Mouse (Mus musculus) CH12.LX (cell line): ENCODE results near the gene Ank2. TPM values are rescaled to one million over a fixed set of nuclear protein-coding genes. Genes with fewer than 3 reads are reported as not detected.

Experiments
- DNase-seq: peaks from one replicate; pipeline ENCODE4 v3.0.0-alpha.2; 2013; ENCODE audit errors: extremely low read depth
- H3K27ac ChIP-seq: 2 replicates; pipeline ENCODE4 v1.5.1; 2012; ENCODE audit warnings: low read depth, mild to moderate bottlenecking, control low read depth, moderate library complexity; ENCODE audit not compliant: insufficient read depth
- H3K27me3 ChIP-seq: replicated peaks from 2 replicates; pipeline ENCODE3; 2012; ENCODE audit warnings: inconsistent platforms
- H3K36me3 ChIP-seq, 2 experiments: replicated peaks in 1 of 2; 2 replicates each; pipeline versions ENCODE3 to v1.6.1; 2012; ENCODE audit warnings: inconsistent platforms in 1 of 2, low read length in 1 of 2, mild to moderate bottlenecking in 1 of 2, mixed read lengths in 1 of 2, moderate library complexity in 1 of 2; ENCODE audit not compliant: control insufficient read depth in 1 of 2, insufficient read depth in 1 of 2
- H3K4me1 ChIP-seq, 2 experiments: 2 replicates each; pipeline ENCODE4 v1.6.1; 2012; ENCODE audit warnings: inconsistent platforms in 1 of 2, moderate library complexity in 1 of 2; ENCODE audit not compliant: insufficient read depth in 2 of 2, control insufficient read depth in 1 of 2
- H3K4me2 ChIP-seq: 2 replicates; pipeline ENCODE4 v1.6.1; 2012; ENCODE audit warnings: low read depth, mild to moderate bottlenecking, control low read depth; ENCODE audit not compliant: poor library complexity, insufficient read depth, severe bottlenecking
- H3K4me3 ChIP-seq, 3 experiments: fragments of 150-350 bp in 1 of 3; sonication (generic) in 1 of 3; replicated peaks in 1 of 3; 2 replicates each; pipeline versions ENCODE3 to v1.5.1; 2011 to 2012; ENCODE audit warnings: low read depth in 2 of 3, low read length in 2 of 3, mild to moderate bottlenecking in 2 of 3, moderate library complexity in 2 of 3, control low read depth in 1 of 3, improper control_type of control experiment in 1 of 3, inconsistent platforms in 1 of 3, mixed read lengths in 1 of 3; ENCODE audit not compliant: poor library complexity in 1 of 3
- H3K79me2 ChIP-seq: replicated peaks from 2 replicates; pipeline ENCODE4 v1.6.1; 2012; ENCODE audit warnings: mild to moderate bottlenecking, moderate library complexity; ENCODE audit not compliant: control insufficient read depth, poor library complexity, insufficient read depth, severe bottlenecking; ENCODE audit errors: extremely low read depth
- H3K9ac ChIP-seq: 2 replicates; pipeline ENCODE4 v1.6.1; 2012; ENCODE audit warnings: low read depth, mild to moderate bottlenecking, control low read depth, moderate library complexity; ENCODE audit not compliant: insufficient read depth
- H3K9me3 ChIP-seq: replicated peaks from 2 replicates; pipeline ENCODE3; 2012; ENCODE audit warnings: low read length, inconsistent platforms, mixed read lengths
- BHLHE40 ChIP-seq: IDR thresholded peaks from 2 replicates; pipeline ENCODE4 v1.6.1; 2011; ENCODE audit warnings: mild to moderate bottlenecking, low read depth, low read length, improper control_type of control experiment
- CHD2 ChIP-seq: IDR thresholded peaks from 2 replicates; pipeline ENCODE4 v1.6.1; 2011; ENCODE audit warnings: low read length, improper control_type of control experiment
- E2F4 ChIP-seq: IDR thresholded peaks from 2 replicates; pipeline ENCODE4 v1.6.1; 2011; ENCODE audit warnings: low read depth, low read length, improper control_type of control experiment; ENCODE audit not compliant: insufficient replicate concordance
- ETS1 ChIP-seq: conservative IDR thresholded peaks from 2 replicates; pipeline ENCODE4 v1.6.1; 2012; ENCODE audit warnings: low read depth, mild to moderate bottlenecking, inconsistent platforms, low read length, improper control_type of control experiment, moderate library complexity
- GABPA ChIP-seq: IDR thresholded peaks from 2 replicates; pipeline ENCODE4 v1.6.1; 2012; ENCODE audit warnings: low read depth, low read length, improper control_type of control experiment, inconsistent platforms; ENCODE audit not compliant: insufficient replicate concordance
- JUND ChIP-seq: conservative IDR thresholded peaks from 2 replicates; pipeline ENCODE4 v1.6.1; 2011; ENCODE audit warnings: low read depth, low read length, improper control_type of control experiment
- KAT2A ChIP-seq: IDR thresholded peaks from 2 replicates; pipeline ENCODE4 v1.6.1; 2012; ENCODE audit warnings: low read length, improper control_type of control experiment, inconsistent platforms; ENCODE audit not compliant: insufficient replicate concordance
- MAFK ChIP-seq: IDR thresholded peaks from 2 replicates; pipeline ENCODE4 v1.6.1; 2011; ENCODE audit warnings: low read length, improper control_type of control experiment; ENCODE audit not compliant: insufficient replicate concordance
- MEF2A ChIP-seq: IDR thresholded peaks from 2 replicates; pipeline ENCODE4 v1.6.1; 2014; ENCODE audit warnings: low read depth, mild to moderate bottlenecking, inconsistent platforms, low read length, improper control_type of control experiment, borderline replicate concordance
- MYC ChIP-seq: IDR thresholded peaks from 2 replicates; pipeline ENCODE4 v1.6.1; 2011; ENCODE audit warnings: low read depth, mild to moderate bottlenecking, improper control_type of control experiment, low read length
- PAX5 ChIP-seq: IDR thresholded peaks from 2 replicates; pipeline ENCODE4 v1.6.1; 2012; ENCODE audit warnings: low read length, inconsistent platforms, mixed read lengths
- POLR2AphosphoS2 ChIP-seq: IDR thresholded peaks from 2 replicates; pipeline ENCODE4 v1.6.1; 2011; ENCODE audit warnings: low read depth, low read length, improper control_type of control experiment
- SIN3A ChIP-seq: IDR thresholded peaks from 2 replicates; pipeline ENCODE4 v1.6.1; 2012; ENCODE audit warnings: low read length, improper control_type of control experiment, inconsistent platforms
- ZKSCAN1 ChIP-seq: IDR thresholded peaks from 2 replicates; pipeline ENCODE4 v1.6.1; 2012; ENCODE audit warnings: low read depth, inconsistent platforms, low read length, improper control_type of control experiment, borderline replicate concordance
- dilution Hi-C: fragments of 300-500 bp; cut with MboI; formaldehyde crosslinking; loops from 2 replicates; pipeline ENCODE4 v1.14.3; 2020; ENCODE audit warnings: low sequenced_read_pairs; ENCODE audit not compliant: extremely low pct_unique_long_range_greater_than_20kb, extremely low pct_ligation_motif_present
- in situ Hi-C: fragments of 300-500 bp; cut with MboI; formaldehyde crosslinking; loops from 3 replicates; pipeline ENCODE4 v1.14.3; 2019; ENCODE audit warnings: low sequenced_read_pairs, low pct_ligation_motif_present, low pct_unique_long_range_greater_than_20kb, mixed read lengths
- polyA plus RNA-seq: library from polyadenylated mRNA; unstranded; fragments of >175 nt; gene quantifications from 2 replicates; pipeline ENCODE4 v1.2.1, GENCODE M21; 2012; ENCODE audit warnings: low read depth; ENCODE audit not compliant: insufficient read length
- total RNA-seq, 2 experiments: library from RNA; depleted of rRNA; stranded (reverse); fragments of 300-350 nt in 1 of 2; fragments of >200 nt in 1 of 2; gene quantifications; 2 replicates each; pipeline ENCODE4 v1.2.3; 2012 to 2014

Gene Ank2
- total and polyA plus RNA-seq, 3 experiments, result 3.9 to 20.9 (median 12.2) TPM

- TF ChIP-seq SIN3A (no peak), ZKSCAN1 (no peak)
These were observed 435.3 kb downstream of the Ank2 start (continued) for GRCm38 (mm10) chr3:127063654-127064386.

GRCm38 (mm10) chr3:127059671-127060070 lies 439.5 kb downstream of the Ank2 start:
- no peaks in the 10 kb centered on the region for H3K9me3 ChIP-seq
- no peaks in the 10 kb centered on the region for H3K4me1 ChIP-seq
- dilution Hi-C loops, result no loop called here
- no peak for DNase-seq
- no peaks in the 10 kb centered on the region for H3K27me3 ChIP-seq
- no peaks in the 10 kb centered on the region for H3K36me3 ChIP-seq
- no peak overlapping the region for H3K9ac ChIP-seq
- no peak overlapping the region for H3K4me3 ChIP-seq
- H3K4me2 ChIP-seq, result no peak overlapping the region
- TF ChIP-seq MYC, result no peak
- TF ChIP-seq CHD2, result no peak
- no peak for TF ChIP-seq MAFK
- TF ChIP-seq KAT2A, result no peak
- no peak for TF ChIP-seq GABPA
- TF ChIP-seq POLR2AphosphoS2, result no peak
- TF ChIP-seq PAX5, result no peak
- no peak for TF ChIP-seq SIN3A
- no peak for TF ChIP-seq ETS1
- TF ChIP-seq JUND, result no peak
- TF ChIP-seq, all 38 proteins: peak for 0
- no peaks in the 10 kb centered on the region for H3K79me2 ChIP-seq
- in situ Hi-C loops, result no loop called here
- no peak overlapping the region for H3K27ac ChIP-seq

GRCm38 (mm10) chr3:127041288-127041687 lies 457.9 kb downstream of the Ank2 start:
- no peak overlapping the region for H3K4me3 ChIP-seq
- in situ Hi-C loops (no loop called here), dilution Hi-C loops (no loop called here)
- DNase-seq, result no peak
- H3K27ac ChIP-seq, result no peak overlapping the region
- no peak for TF ChIP-seq JUND
- TF ChIP-seq E2F4, result no peak
- no peak for TF ChIP-seq BHLHE40
- TF ChIP-seq MEF2A, result no peak
- peaks cover 0 to 7% of the 10 kb centered on the region in 2 experiments; a peak in 3 of 4 replicates for H3K4me1 ChIP-seq
- H3K36me3 ChIP-seq, result no peaks in the 10 kb centered on the region
- no peak overlapping the region for H3K9ac ChIP-seq
- H3K27me3 ChIP-seq, result no peaks in the 10 kb centered on the region
- H3K79me2 ChIP-seq, result no peaks in the 10 kb centered on the region
- no peaks in the 10 kb centered on the region for H3K9me3 ChIP-seq
- H3K4me2 ChIP-seq, result no peak overlapping the region
